Mouse (Mus musculus) midbrain, embryonic 13.5 days (tissue): ENCODE data around the gene Gimd1. TPM values are rescaled to one million over a fixed set of nuclear protein-coding genes. Genes with fewer than 3 reads are reported as not detected.

Source experiments
- ATAC-seq: fragments of 200-750 bp; cut with Nextera tagmentation; 2 replicates; pipeline ENCODE4 v1.8.0; 2017; ENCODE audit warnings: mild to moderate bottlenecking, moderate TSS enrichment, moderate library complexity
- H3K27ac ChIP-seq: fragments of 300-500 bp; sonication (generic); 2 replicates; pipeline ENCODE4 v1.5.1; 2015; ENCODE audit warnings: inconsistent platforms, mild to moderate bottlenecking, moderate library complexity
- H3K27me3 ChIP-seq: fragments of 300-500 bp; sonication (generic); 2 replicates; pipeline ENCODE4 v1.6.1; 2015; ENCODE audit warnings: mild to moderate bottlenecking, inconsistent platforms
- H3K36me3 ChIP-seq: fragments of 300-500 bp; sonication (generic); 2 replicates; pipeline ENCODE4 v1.6.1; 2015; ENCODE audit warnings: mild to moderate bottlenecking, inconsistent platforms
- H3K4me1 ChIP-seq: fragments of 300-500 bp; sonication (generic); replicated peaks from 2 replicates; pipeline ENCODE4 v1.6.1; 2015; ENCODE audit warnings: inconsistent platforms
- H3K4me2 ChIP-seq: fragments of 300-500 bp; sonication (generic); replicated peaks from 2 replicates; pipeline ENCODE4 v1.6.1; 2015; ENCODE audit warnings: moderate library complexity, mild to moderate bottlenecking, inconsistent platforms
- H3K4me3 ChIP-seq: fragments of 300-500 bp; sonication (generic); replicated peaks from 2 replicates; pipeline ENCODE4 v1.5.1; 2015; ENCODE audit warnings: mild to moderate bottlenecking, inconsistent platforms
- H3K9ac ChIP-seq: fragments of 300-500 bp; sonication (generic); replicated peaks from 2 replicates; pipeline ENCODE4 v1.6.1; 2015; ENCODE audit warnings: mild to moderate bottlenecking, inconsistent platforms
- H3K9me3 ChIP-seq: fragments of 300-500 bp; sonication (generic); 2 replicates; pipeline ENCODE4 v1.6.1; 2016; ENCODE audit warnings: mild to moderate bottlenecking, inconsistent platforms
- WGBS: fragments of 180-500 bp; shearing (Covaris S2); methylation state at CpG from one replicate; pipeline ENCODE4 v1.1.7; 2015; 5-methylcytosine and 5-hydroxymethylcytosine counted together
- polyA plus RNA-seq: library from polyadenylated mRNA; unstranded; fragments of >200 nt; fragmentation: Nextera tagmentation; extraction: Ambion mirVana; gene quantifications from 2 replicates; pipeline ENCODE4 v1.2.1, GENCODE M21; 2015

Gene Gimd1
- polyA plus RNA-seq, 1 experiment from 2014 or later, result not detected

DNA sequence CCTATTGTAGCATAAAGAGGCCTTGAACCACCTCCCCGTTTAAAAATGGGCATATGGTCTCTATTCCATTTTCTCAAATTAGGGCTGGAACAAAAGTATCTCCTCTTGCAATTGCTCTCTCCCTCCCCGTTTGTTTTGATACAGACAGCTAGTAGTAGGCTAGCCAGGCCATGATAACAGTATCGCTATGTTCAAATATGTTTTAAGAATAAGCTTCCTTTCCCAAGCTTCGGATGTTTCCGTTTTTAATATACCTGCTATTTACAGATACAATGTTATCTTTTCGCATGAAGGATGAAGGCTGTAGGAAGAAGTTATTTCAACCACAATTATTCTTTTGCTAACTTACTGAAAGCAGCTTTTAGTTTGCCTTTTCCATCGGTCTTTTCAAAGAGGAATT, 19.7 kb downstream of the Gimd1 start:
- Histone ChIP-seq H3K9ac (no peak overlapping the region), H3K27ac (no peak overlapping the region), H3K27me3 (no peaks in the 10 kb centered on the region), H3K4me1 (no peaks in the 10 kb centered on the region), H3K4me2 (no peak overlapping the region), H3K36me3 (no peaks in the 10 kb centered on the region), H3K9me3 (no peaks in the 10 kb centered on the region), H3K4me3 (no peak overlapping the region)
- WGBS, result 91% methylated on average over 7 of the region's 7 CpGs
- ATAC-seq, result no peak

DNA sequence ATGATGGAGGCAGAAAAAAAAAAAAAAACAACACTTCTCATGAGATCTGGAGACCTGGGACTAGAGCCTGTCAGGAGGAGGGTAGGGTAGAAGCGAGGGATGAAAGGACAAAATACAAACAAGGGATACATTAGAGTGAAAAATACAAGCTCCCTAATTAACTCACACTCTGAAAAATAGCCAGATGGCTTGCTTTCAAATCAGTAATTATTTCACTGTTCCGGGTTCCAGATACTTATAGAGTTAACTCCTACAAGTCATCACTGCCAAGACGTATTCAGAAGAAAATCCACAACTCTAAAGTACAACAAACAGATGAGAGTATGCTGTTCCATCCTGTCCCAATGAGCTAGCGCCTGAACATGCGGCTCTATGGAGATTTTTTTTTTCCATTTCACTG, 20.6 kb downstream of the Gimd1 start:
- no peaks in the 10 kb centered on the region for H3K27me3 ChIP-seq
- no peak overlapping the region for H3K4me3 ChIP-seq
- no peaks in the 10 kb centered on the region for H3K36me3 ChIP-seq
- no peak overlapping the region for H3K9ac ChIP-seq
- no peak overlapping the region for H3K27ac ChIP-seq
- no peak for ATAC-seq
- H3K4me1 ChIP-seq, result no peaks in the 10 kb centered on the region
- H3K9me3 ChIP-seq, result no peaks in the 10 kb centered on the region
- 89% methylated on average over 5 of the region's 5 CpGs for WGBS
- no peak overlapping the region for H3K4me2 ChIP-seq

DNA sequence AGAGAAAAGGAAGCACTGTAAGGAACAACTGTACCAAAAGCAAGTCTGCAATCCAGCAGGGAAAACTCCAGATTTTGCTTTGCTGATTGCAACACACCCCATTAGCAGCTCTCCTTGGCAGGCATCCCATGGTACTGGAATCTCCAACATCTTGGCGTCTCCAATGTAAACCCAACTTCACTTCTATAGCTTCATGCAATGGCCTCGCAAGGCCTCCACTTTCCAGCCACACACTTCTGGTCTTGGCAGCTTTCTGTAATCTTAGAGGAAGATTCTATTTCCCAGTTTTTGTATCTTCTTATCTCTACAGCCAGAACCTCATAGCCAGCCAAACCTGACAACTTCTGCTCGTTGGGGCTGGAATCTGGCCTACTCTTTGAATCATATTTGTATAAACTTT, 22.2 kb downstream of the Gimd1 start:
- ATAC-seq, result no peak
- Histone ChIP-seq H3K9me3 (no peaks in the 10 kb centered on the region), H3K27ac (no peak overlapping the region), H3K4me1 (no peaks in the 10 kb centered on the region), H3K27me3 (no peaks in the 10 kb centered on the region), H3K36me3 (peaks cover 5% of the 10 kb centered on the region; the same call in 1 of the 2 replicates), H3K4me3 (no peak overlapping the region), H3K9ac (no peak overlapping the region), H3K4me2 (no peak overlapping the region)
- 93% methylated on average over 3 of the region's 3 CpGs for WGBS

DNA sequence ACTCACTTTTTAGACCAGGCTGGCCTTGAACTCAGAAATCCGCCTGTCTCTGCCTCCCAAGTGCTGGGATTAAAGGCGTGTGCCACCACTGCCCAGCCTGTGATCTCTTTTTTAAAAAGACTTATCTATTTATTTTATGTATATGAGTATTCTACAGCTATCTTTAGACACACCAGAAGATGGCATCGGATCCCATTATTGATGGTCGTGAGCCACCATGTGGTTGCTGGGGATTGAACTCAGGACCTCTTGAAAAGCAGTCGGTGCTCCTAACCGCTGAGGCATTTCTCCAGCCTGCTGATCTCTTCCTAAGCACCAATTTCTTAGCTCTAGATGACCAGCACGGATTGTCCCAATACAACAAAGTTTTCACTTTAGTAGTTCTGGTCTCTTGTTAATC, 24.3 kb downstream of the Gimd1 start:
- Histone ChIP-seq H3K9ac (no peak overlapping the region), H3K4me3 (no peak overlapping the region), H3K4me1 (no peaks in the 10 kb centered on the region), H3K4me2 (no peak overlapping the region), H3K27me3 (no peaks in the 10 kb centered on the region), H3K27ac (no peak overlapping the region), H3K36me3 (peaks cover 11% of the 10 kb centered on the region), H3K9me3 (no peaks in the 10 kb centered on the region)
- WGBS, result 88% methylated on average over 7 of the region's 7 CpGs
- no peak for ATAC-seq

DNA sequence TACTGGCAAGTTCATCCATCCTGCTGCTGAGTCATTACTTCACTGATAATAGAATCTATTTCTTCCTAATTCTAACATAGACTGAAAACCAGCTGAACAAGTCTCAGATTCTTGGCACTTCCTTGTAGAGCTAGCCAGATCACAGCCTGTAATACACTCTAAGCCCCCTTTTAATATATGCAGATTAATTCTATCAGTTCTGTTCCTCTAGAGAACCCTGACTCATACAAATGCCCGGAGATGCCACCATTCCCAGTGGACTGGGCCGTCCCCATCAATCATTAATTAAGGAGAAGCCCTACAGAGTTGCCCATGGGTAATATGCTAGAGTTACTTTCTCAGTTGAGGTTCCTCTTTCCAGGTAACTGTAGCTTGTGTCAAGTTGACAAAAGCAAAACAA, 26.3 kb downstream of the Gimd1 start:
- WGBS, result 68% methylated on average over 2 of the region's 2 CpGs
- ATAC-seq, result no peak

DNA sequence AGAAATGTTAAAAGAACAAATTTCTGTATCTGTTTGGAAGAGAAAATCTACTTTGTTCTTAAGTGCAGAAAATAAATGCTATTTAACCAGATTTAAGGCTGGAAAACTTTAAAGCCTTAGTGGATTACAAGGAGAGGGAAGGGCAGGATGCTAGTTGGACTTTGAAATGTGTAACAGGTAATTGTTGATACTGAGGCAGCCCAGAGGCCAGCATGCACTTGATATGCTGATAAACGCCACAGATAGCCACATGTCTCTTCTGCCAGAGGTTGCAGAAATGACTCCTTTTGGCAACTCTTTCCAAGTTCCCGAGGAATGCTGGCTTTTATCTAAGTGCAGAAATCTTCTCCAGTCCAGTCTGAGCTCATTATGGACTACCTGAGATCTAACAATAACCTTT, 47.9 kb downstream of the Gimd1 start:
- Histone ChIP-seq H3K27ac (no peak overlapping the region), H3K4me2 (no peak overlapping the region), H3K9ac (no peak overlapping the region), H3K36me3 (peaks cover 21% of the 10 kb centered on the region), H3K4me3 (no peak overlapping the region), H3K27me3 (no peaks in the 10 kb centered on the region), H3K4me1 (peaks cover 5% of the 10 kb centered on the region), H3K9me3 (no peaks in the 10 kb centered on the region)
- 87% methylated on average over 2 of the region's 2 CpGs for WGBS
- no peak for ATAC-seq

More for the DNA sequence above, 26.3 kb downstream of the Gimd1 start:
- Histone ChIP-seq H3K36me3 (peaks cover 31% of the 10 kb centered on the region), H3K9me3 (no peaks in the 10 kb centered on the region), H3K27ac (no peak overlapping the region), H3K27me3 (no peaks in the 10 kb centered on the region), H3K9ac (no peak overlapping the region), H3K4me3 (no peak overlapping the region), H3K4me2 (no peak overlapping the region), H3K4me1 (no peaks in the 10 kb centered on the region)

DNA sequence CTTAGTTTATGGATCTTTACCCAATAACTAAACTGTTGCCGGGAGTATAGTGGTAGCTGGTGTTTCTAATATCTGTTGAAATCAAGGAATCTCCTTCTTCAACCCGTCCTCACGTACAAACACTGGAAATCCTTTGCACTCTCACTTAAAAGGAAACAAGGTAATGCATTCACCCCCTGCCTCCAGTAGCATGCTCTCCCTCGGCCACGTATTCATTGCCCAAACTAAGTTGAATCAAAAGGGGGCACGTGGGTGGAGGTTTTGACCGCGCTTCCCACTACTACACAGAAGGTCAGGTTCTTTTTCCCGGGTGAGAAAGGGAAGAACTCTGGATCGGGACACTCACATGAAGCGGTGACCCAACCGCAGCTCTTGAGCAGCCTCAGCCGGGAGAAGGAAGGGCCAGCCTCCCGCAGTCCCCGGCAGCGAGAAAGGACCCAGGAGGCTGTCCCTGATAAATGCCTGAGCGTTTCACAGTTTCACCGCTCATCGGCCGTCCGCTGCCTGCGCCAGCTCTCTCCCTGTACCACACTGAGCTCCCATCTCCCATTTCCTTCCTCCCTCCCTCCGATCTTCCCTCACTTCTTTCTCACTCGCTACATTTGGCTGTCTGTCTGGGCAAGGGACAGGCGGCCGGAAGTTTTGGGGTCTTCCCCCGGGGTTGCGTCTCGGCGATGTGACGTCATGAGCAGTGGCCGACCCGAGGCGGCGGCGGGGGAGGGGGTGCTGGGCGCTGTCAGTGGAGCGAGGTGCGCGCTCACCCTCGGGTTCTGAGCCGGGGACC, 54.0 kb downstream of the Gimd1 start, which contains the start of gene Tbck:
Gene Tbck, plus strand, starts transcription at position 698 of the 784 bp plus-strand sequence.
- Histone ChIP-seq H3K4me1 (peaks cover 22% of the 10 kb centered on the region), H3K9ac (peak within 1 kb of the TSS; percentile 79), H3K27me3 (no peaks in the 10 kb centered on the region), H3K27ac (peak within 1 kb of the TSS; percentile 85), H3K9me3 (no peaks in the 10 kb centered on the region), H3K4me2 (peak within 1 kb of the TSS; percentile 70), H3K4me3 (peak within 1 kb of the TSS; percentile 69), H3K36me3 (0 out of 2 replicates have a peak, but pooled peaks cover 3% of the 10 kb centered on the region)
- WGBS, result under 1% methylated on average over 42 of the region's 42 CpGs
- ATAC-seq, result peak; percentile 97

DNA sequence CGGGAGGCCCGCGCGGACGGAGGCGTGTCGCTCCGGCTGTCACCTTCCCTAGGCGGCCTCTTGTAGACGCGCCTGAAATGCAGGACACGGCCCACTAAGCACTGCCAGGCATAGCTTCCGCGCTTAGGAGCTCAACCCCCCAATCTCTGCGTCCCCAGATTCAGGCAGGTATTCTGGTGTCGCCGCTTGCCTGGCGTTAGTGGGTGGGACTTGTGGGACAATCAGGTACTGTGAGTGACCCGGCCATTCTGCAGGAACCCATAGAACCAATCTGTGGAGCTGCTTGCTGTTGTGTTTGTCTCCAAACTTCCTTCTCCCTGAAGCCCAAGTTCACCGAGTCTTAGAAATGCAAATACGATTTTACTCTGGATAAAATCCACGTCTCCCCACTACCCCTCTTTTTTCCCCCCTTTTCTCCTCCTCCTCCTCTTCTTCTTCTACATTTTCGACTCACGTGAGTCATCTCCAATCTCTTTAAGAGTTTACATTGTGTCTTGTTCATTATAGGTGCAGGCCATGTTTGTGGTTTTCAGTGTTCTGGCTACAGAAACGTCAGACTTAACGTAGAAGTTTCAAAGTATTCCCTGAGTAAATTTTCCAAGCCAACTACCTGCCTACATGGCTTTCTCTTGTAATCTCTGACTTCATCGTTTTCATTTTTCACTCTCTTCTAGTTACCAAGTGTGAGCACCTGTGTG, 54.8 kb downstream of the Gimd1 start, which contains the start of gene Aimp1:
Gene Aimp1, minus strand, starts transcription at position 140 of the 698 bp plus-strand sequence.
- no peak for ATAC-seq
- Histone ChIP-seq H3K9me3 (no peaks in the 10 kb centered on the region), H3K9ac (peak within 1 kb of the TSS; percentile 79), H3K36me3 (peaks cover 5% of the 10 kb centered on the region; the same call in 1 of the 2 replicates), H3K4me1 (peaks cover 22% of the 10 kb centered on the region), H3K27me3 (no peaks in the 10 kb centered on the region), H3K27ac (peak within 1 kb of the TSS; percentile 85), H3K4me3 (peak within 1 kb of the TSS; percentile 69), H3K4me2 (peak within 1 kb of the TSS; percentile 70)
- 2% methylated on average over 26 of the region's 27 CpGs for WGBS

Other genes starting within 250 kb of the Gimd1 start
- gene Tbck, start 54.3 kb downstream of the Gimd1 start, polyA plus RNA-seq, result 36.8 and 38.0 TPM in 2 replicates
- gene Aimp1, start 54.5 kb downstream of the Gimd1 start, polyA plus RNA-seq, result 61.6 and 68.1 TPM in 2 replicates